Mouse (Mus musculus) MEL (cell line): ENCODE results near the gene Vwa8. TPM values are rescaled to one million over a fixed set of nuclear protein-coding genes. Genes with fewer than 3 reads are reported as not detected.

Source experiments
- DNase-seq: peaks from one replicate; pipeline ENCODE4 v3.0.0; 2011; ENCODE audit warnings: low read depth, low spot score
- H3K27ac ChIP-seq: 2 replicates; pipeline ENCODE4 v1.5.1; 2012; ENCODE audit warnings: low read depth, mild to moderate bottlenecking, control low read depth, low read length, moderate library complexity; ENCODE audit not compliant: control insufficient read depth
- H3K27me3 ChIP-seq, 2 experiments: fragments of 150-350 bp in 1 of 2; sonication (generic) in 1 of 2; 2 replicates each; pipeline ENCODE4 v1.6.1; 2012; ENCODE audit warnings: low read length in 2 of 2, mild to moderate bottlenecking in 2 of 2, improper control_type of control experiment in 1 of 2, moderate library complexity in 1 of 2; ENCODE audit not compliant: insufficient read depth in 2 of 2, control insufficient read depth in 1 of 2
- H3K36me3 ChIP-seq, 2 experiments: 2 replicates each; pipeline ENCODE4 v1.6.1; 2012 to 2014; ENCODE audit warnings: low read length in 2 of 2, improper control_type of control experiment in 1 of 2, inconsistent platforms in 1 of 2, mild to moderate bottlenecking in 1 of 2; ENCODE audit not compliant: insufficient read depth in 2 of 2, control insufficient read depth in 1 of 2
- H3K4me1 ChIP-seq, 2 experiments: fragments of 150-350 bp in 1 of 2; sonication (generic) in 1 of 2; 2 replicates each; pipeline ENCODE4 v1.6.1; 2012; ENCODE audit warnings: low read length in 2 of 2, improper control_type of control experiment in 1 of 2, mild to moderate bottlenecking in 1 of 2; ENCODE audit not compliant: insufficient read depth in 2 of 2, control insufficient read depth in 1 of 2
- H3K4me3 ChIP-seq, 2 experiments: fragments of 150-350 bp in 1 of 2; sonication (generic) in 1 of 2; 2 replicates each; pipeline ENCODE4 v1.5.1; 2012; ENCODE audit warnings: low read depth in 2 of 2, low read length in 2 of 2, mild to moderate bottlenecking in 2 of 2, moderate library complexity in 2 of 2, control low read depth in 1 of 2, improper control_type of control experiment in 1 of 2; ENCODE audit not compliant: control insufficient read depth in 1 of 2, insufficient read depth in 1 of 2
- H3K79me2 ChIP-seq: 2 replicates; pipeline ENCODE4 v1.6.1; 2012; ENCODE audit warnings: mild to moderate bottlenecking, low read length, moderate library complexity; ENCODE audit not compliant: control insufficient read depth, poor library complexity, insufficient read depth
- H3K9ac ChIP-seq: 2 replicates; pipeline ENCODE4 v1.6.1; 2012; ENCODE audit warnings: low read depth, mild to moderate bottlenecking, control low read depth, low read length, moderate library complexity; ENCODE audit not compliant: control insufficient read depth, poor library complexity, severe bottlenecking
- H3K9me3 ChIP-seq: fragments of 150-350 bp; sonication (generic); replicated peaks from 2 replicates; pipeline ENCODE4 v1.6.1; 2012; ENCODE audit warnings: mild to moderate bottlenecking, low read length, improper control_type of control experiment, moderate library complexity; ENCODE audit not compliant: insufficient read depth
- BHLHE40 ChIP-seq: IDR thresholded peaks from 2 replicates; pipeline ENCODE4 v1.6.1; 2012; ENCODE audit warnings: low read depth, mild to moderate bottlenecking, inconsistent platforms, low read length, improper control_type of control experiment, borderline replicate concordance
- EP300 ChIP-seq, 2 experiments: IDR thresholded peaks; 2 replicates each; pipeline ENCODE4 v1.6.1; 2011; ENCODE audit warnings: improper control_type of control experiment in 2 of 2, low read length in 2 of 2, low read depth in 1 of 2, mild to moderate bottlenecking in 1 of 2
- HCFC1 ChIP-seq: IDR thresholded peaks from 2 replicates; pipeline ENCODE4 v1.6.1; 2012; ENCODE audit warnings: low read depth, mild to moderate bottlenecking, inconsistent platforms, low read length, improper control_type of control experiment, moderate library complexity
- JUND ChIP-seq: IDR thresholded peaks from 2 replicates; pipeline ENCODE4 v1.6.1; 2011; ENCODE audit warnings: low read depth, mild to moderate bottlenecking, improper control_type of control experiment, low read length
- KAT2A ChIP-seq: conservative IDR thresholded peaks from 2 replicates; pipeline ENCODE4 v1.6.1; 2012; ENCODE audit warnings: low read depth, low read length, improper control_type of control experiment, inconsistent platforms
- MEF2A ChIP-seq: IDR thresholded peaks from 2 replicates; pipeline ENCODE4 v1.6.1; 2014; ENCODE audit warnings: low read depth, mild to moderate bottlenecking, inconsistent platforms, low read length, improper control_type of control experiment; ENCODE audit not compliant: poor library complexity, insufficient replicate concordance, severe bottlenecking; ENCODE audit errors: extremely low read depth
- NRF1 ChIP-seq: IDR thresholded peaks from 2 replicates; pipeline ENCODE4 v1.6.1; 2014; ENCODE audit warnings: low read depth, mild to moderate bottlenecking, inconsistent platforms, low read length, improper control_type of control experiment, moderate library complexity; ENCODE audit not compliant: poor library complexity, insufficient read depth, severe bottlenecking
- POLR2AphosphoS2 ChIP-seq: IDR thresholded peaks from 2 replicates; pipeline ENCODE4 v1.6.1; 2011; ENCODE audit warnings: low read length, improper control_type of control experiment
- RAD21 ChIP-seq: IDR thresholded peaks from 2 replicates; pipeline ENCODE4 v1.6.1; 2011; ENCODE audit warnings: mild to moderate bottlenecking, low read depth, low read length, improper control_type of control experiment
- SMC3 ChIP-seq: IDR thresholded peaks from 2 replicates; pipeline ENCODE4 v1.6.1; 2011; ENCODE audit warnings: low read depth, low read length, improper control_type of control experiment
- TBP ChIP-seq: IDR thresholded peaks from 2 replicates; pipeline ENCODE4 v1.8.0; 2011; ENCODE audit warnings: low read depth, low read length, improper control_type of control experiment
- TCF12 ChIP-seq: IDR thresholded peaks from 2 replicates; pipeline ENCODE4 v1.6.1; 2014; ENCODE audit warnings: low read depth, mild to moderate bottlenecking, inconsistent platforms, low read length, improper control_type of control experiment, moderate library complexity
- USF2 ChIP-seq, 2 experiments: IDR thresholded peaks; 2 replicates each; pipeline ENCODE4 v1.6.1; 2011 to 2012; ENCODE audit warnings: improper control_type of control experiment in 2 of 2, low read length in 2 of 2, borderline replicate concordance in 1 of 2, inconsistent platforms in 1 of 2, low read depth in 1 of 2, mild to moderate bottlenecking in 1 of 2; ENCODE audit not compliant: insufficient read depth in 1 of 2
- ZC3H11A ChIP-seq: IDR thresholded peaks from 2 replicates; pipeline ENCODE4 v1.6.1; 2012; ENCODE audit warnings: low read depth, mild to moderate bottlenecking, inconsistent platforms, low read length, improper control_type of control experiment
- ZNF384 ChIP-seq: IDR thresholded peaks from 2 replicates; pipeline ENCODE4 v1.6.1; 2012; ENCODE audit warnings: low read depth, mild to moderate bottlenecking, inconsistent platforms, low read length, improper control_type of control experiment
- polyA plus RNA-seq, 2 experiments: library from polyadenylated mRNA; stranded (reverse) in 1 of 2; unstranded in 1 of 2; fragments of >175 nt in 1 of 2; fragments of >200 nt in 1 of 2; gene quantifications; 2 replicates each; pipeline versions ENCODE4 v1.2.1 to v1.2.4; 2012; ENCODE audit warnings: low replicate concordance in 2 of 2, low read depth in 1 of 2; ENCODE audit not compliant: insufficient read length in 2 of 2, insufficient read depth in 1 of 2, missing spikeins in 1 of 2
- total RNA-seq: library from RNA; depleted of rRNA; stranded (reverse); fragments of 300-350 nt; gene quantifications from 2 replicates; pipeline ENCODE4 v1.2.3, GENCODE M21; 2012

The Vwa8 gene
- total and polyA plus RNA-seq, 3 experiments: 12.4 to 19.6 TPM; not detected in 1

- H3K27ac ChIP-seq: no peak overlapping the region
- peaks cover 5% of the 10 kb centered on the region; the same call in 1 of the 2 replicates for H3K79me2 ChIP-seq
- H3K4me1 ChIP-seq: peaks cover 4 to 5% of the 10 kb centered on the region in 2 experiments; a peak in 2 of 4 replicates
- no peak overlapping the region for H3K9ac ChIP-seq
- no peaks in the 10 kb centered on the region for H3K9me3 ChIP-seq
- H3K4me3 ChIP-seq: peak overlapping the region in 1 of 2 experiments; percentile 86; a peak in 2 of 4 replicates
- no peak for DNase-seq
- TF ChIP-seq TCF12 (no peak), TBP (no peak), KAT2A (no peak)
- peaks cover 0 to 2% of the 10 kb centered on the region in 2 experiments; a peak in 1 of 4 replicates for H3K36me3 ChIP-seq
- no peaks in the 10 kb centered on the region for H3K27me3 ChIP-seq
Measured at GRCm38 (mm10) chr14:78847948-78848347, 904 bp upstream of the Vwa8 start.

DNA sequence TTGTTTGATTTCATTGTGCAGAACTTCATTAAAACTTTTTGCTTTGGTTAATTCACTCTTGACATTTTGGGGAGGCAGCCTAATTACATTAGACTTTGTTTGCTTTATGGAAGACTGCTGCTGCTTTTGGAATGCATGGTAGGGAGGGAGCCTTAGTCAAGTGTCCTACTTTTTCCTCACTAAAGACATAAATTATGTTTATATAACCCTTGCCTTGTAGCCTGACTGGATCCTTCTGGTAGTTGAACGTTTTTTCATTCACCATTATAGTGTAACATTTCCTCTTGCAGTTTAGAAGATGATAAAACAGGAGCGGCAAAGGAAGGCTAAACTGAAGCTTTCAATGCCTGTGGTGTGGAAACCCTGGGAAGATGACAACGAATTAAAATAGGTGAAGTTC is 375 bp upstream of the Vwa8 start:
- peak overlapping the region; percentile 81 to 86 for H3K4me3 ChIP-seq
- TF ChIP-seq MEF2A: no peak
- no peak for TF ChIP-seq BHLHE40
- TF ChIP-seq POLR2AphosphoS2: no peak
- no peak; a peak in 1 of 4 replicates for TF ChIP-seq EP300 (IDR thresholded peaks at IDR 0.05; ENCODE audit: low read depth in 1 of 2, low read length in 2 of 2)
- no peak for TF ChIP-seq RAD21
- TF ChIP-seq JUND: no peak
- TF ChIP-seq USF2 (IDR thresholded peaks at IDR 0.05; ENCODE audit: borderline replicate concordance in 1 of 2, insufficient read depth in 1 of 2, low read depth in 1 of 2, low read length in 2 of 2): no peak
- TF ChIP-seq HCFC1: no peak
- no peak for TF ChIP-seq SMC3
- TF ChIP-seq NRF1: no peak
- TF ChIP-seq ZNF384: no peak
- no peak for TF ChIP-seq ZC3H11A
- H3K9me3 ChIP-seq: no peaks in the 10 kb centered on the region
- peaks cover 0 to 2% of the 10 kb centered on the region in 2 experiments; a peak in 1 of 4 replicates for H3K36me3 ChIP-seq
- no peaks in the 10 kb centered on the region for H3K27me3 ChIP-seq
- no peak for DNase-seq
- H3K27ac ChIP-seq: peak overlapping the region; percentile 59
- H3K9ac ChIP-seq: peak overlapping the region; percentile 81
- peaks cover 5% of the 10 kb centered on the region; the same call in 1 of the 2 replicates for H3K79me2 ChIP-seq
- H3K4me1 ChIP-seq: peaks cover 4 to 5% of the 10 kb centered on the region in 2 experiments; a peak in 2 of 4 replicates
